Mouse (Mus musculus) right cerebral cortex, postnatal 25 days (tissue): ENCODE results near the gene Rassf7.
"Not testable (repeated sequence)": the region's sequence is repeated elsewhere in the genome, so short reads cannot be mapped to it uniquely, and the experiment has no call there.

Experiments used
- DNase-seq: peaks from one replicate; pipeline ENCODE4 v3.0.0; 2022

Rassf7 gene

GRCm38 (mm10) chr7:141227796-141228195 lies 12.1 kb downstream of the Rassf7 start:
- no peak for DNase-seq

- DNase-seq: peak; percentile 89
Measured at GRCm38 (mm10) chr7:141228279-141229067, 12.8 kb downstream of the Rassf7 start, which contains the start of gene Phrf1. Gene Phrf1, plus strand, starts transcription at chr7:141228784.

GRCm38 (mm10) chr7:141229702-141230101 lies 14.0 kb downstream of the Rassf7 start:
- no peak for DNase-seq

GRCm38 (mm10) chr7:141230570-141230969 lies 14.9 kb downstream of the Rassf7 start:
- DNase-seq: no peak

GRCm38 (mm10) chr7:141231111-141231510 lies 15.5 kb downstream of the Rassf7 start:
- no peak for DNase-seq

GRCm38 (mm10) chr7:141231551-141231950 lies 15.9 kb downstream of the Rassf7 start:
- no peak for DNase-seq

GRCm38 (mm10) chr7:141250486-141250885 lies 34.8 kb downstream of the Rassf7 start:
- not testable (repeated sequence) for DNase-seq

- DNase-seq: no peak
Measured at GRCm38 (mm10) chr7:141256159-141256558, 40.5 kb downstream of the Rassf7 start.

- no peak for DNase-seq
Measured at GRCm38 (mm10) chr7:141261480-141261879, 45.8 kb downstream of the Rassf7 start.

- DNase-seq: no peak
Measured at GRCm38 (mm10) chr7:141263640-141264039, 48.0 kb downstream of the Rassf7 start.

GRCm38 (mm10) chr7:141264041-141264700 lies 48.5 kb downstream of the Rassf7 start:
- DNase-seq: no peak

- no peak for DNase-seq
Measured at GRCm38 (mm10) chr7:141264761-141265410, 49.2 kb downstream of the Rassf7 start.

GRCm38 (mm10) chr7:141265411-141265738 lies 49.7 kb downstream of the Rassf7 start:
- no peak for DNase-seq

- DNase-seq: no peak
Measured at GRCm38 (mm10) chr7:141265739-141266561, 50.3 kb downstream of the Rassf7 start, which contains the start of gene Irf7. Gene Irf7, minus strand, starts transcription at chr7:141266481.
